Mouse (Mus musculus) midbrain, embryonic 13.5 days (tissue): Measurements from ENCODE around the gene Ttc39b. TPM values are rescaled to one million over a fixed set of nuclear protein-coding genes. Genes with fewer than 3 reads are reported as not detected.

Source experiments
- ATAC-seq: fragments of 200-750 bp; cut with Nextera tagmentation; 2 replicates; pipeline ENCODE4 v1.8.0; 2017; ENCODE audit warnings: mild to moderate bottlenecking, moderate TSS enrichment, moderate library complexity
- H3K27ac ChIP-seq: fragments of 300-500 bp; sonication (generic); 2 replicates; pipeline ENCODE4 v1.5.1; 2015; ENCODE audit warnings: inconsistent platforms, mild to moderate bottlenecking, moderate library complexity
- H3K27me3 ChIP-seq: fragments of 300-500 bp; sonication (generic); 2 replicates; pipeline ENCODE4 v1.6.1; 2015; ENCODE audit warnings: mild to moderate bottlenecking, inconsistent platforms
- H3K36me3 ChIP-seq: fragments of 300-500 bp; sonication (generic); 2 replicates; pipeline ENCODE4 v1.6.1; 2015; ENCODE audit warnings: mild to moderate bottlenecking, inconsistent platforms
- H3K4me1 ChIP-seq: fragments of 300-500 bp; sonication (generic); replicated peaks from 2 replicates; pipeline ENCODE4 v1.6.1; 2015; ENCODE audit warnings: inconsistent platforms
- H3K4me2 ChIP-seq: fragments of 300-500 bp; sonication (generic); replicated peaks from 2 replicates; pipeline ENCODE4 v1.6.1; 2015; ENCODE audit warnings: moderate library complexity, mild to moderate bottlenecking, inconsistent platforms
- H3K4me3 ChIP-seq: fragments of 300-500 bp; sonication (generic); replicated peaks from 2 replicates; pipeline ENCODE4 v1.5.1; 2015; ENCODE audit warnings: mild to moderate bottlenecking, inconsistent platforms
- H3K9ac ChIP-seq: fragments of 300-500 bp; sonication (generic); replicated peaks from 2 replicates; pipeline ENCODE4 v1.6.1; 2015; ENCODE audit warnings: mild to moderate bottlenecking, inconsistent platforms
- H3K9me3 ChIP-seq: fragments of 300-500 bp; sonication (generic); 2 replicates; pipeline ENCODE4 v1.6.1; 2016; ENCODE audit warnings: mild to moderate bottlenecking, inconsistent platforms
- WGBS: fragments of 180-500 bp; shearing (Covaris S2); methylation state at CpG from one replicate; pipeline ENCODE4 v1.1.7; 2015; 5-methylcytosine and 5-hydroxymethylcytosine counted together
- polyA plus RNA-seq: library from polyadenylated mRNA; unstranded; fragments of >200 nt; fragmentation: Nextera tagmentation; extraction: Ambion mirVana; gene quantifications from 2 replicates; pipeline ENCODE4 v1.2.1, GENCODE M21; 2015

The Ttc39b gene
- polyA plus RNA-seq, 1 experiment from 2014 or later, result 3.7 TPM

- H3K4me2 ChIP-seq, result no peak overlapping the region
- no peak for ATAC-seq
- no peak overlapping the region for H3K27ac ChIP-seq
- H3K9ac ChIP-seq, result no peak overlapping the region
- H3K36me3 ChIP-seq, result no peaks in the 10 kb centered on the region
- no peaks in the 10 kb centered on the region for H3K9me3 ChIP-seq
- no peaks in the 10 kb centered on the region for H3K27me3 ChIP-seq
- no peak overlapping the region for H3K4me3 ChIP-seq
- 92% methylated on average over 5 of the region's 5 CpGs for WGBS
- 0 out of 2 replicates have a peak, but pooled peaks cover 4% of the 10 kb centered on the region for H3K4me1 ChIP-seq
Observed at GRCm38 (mm10) chr4:83217128-83217527, 106.9 kb downstream of the Ttc39b start.

DNA sequence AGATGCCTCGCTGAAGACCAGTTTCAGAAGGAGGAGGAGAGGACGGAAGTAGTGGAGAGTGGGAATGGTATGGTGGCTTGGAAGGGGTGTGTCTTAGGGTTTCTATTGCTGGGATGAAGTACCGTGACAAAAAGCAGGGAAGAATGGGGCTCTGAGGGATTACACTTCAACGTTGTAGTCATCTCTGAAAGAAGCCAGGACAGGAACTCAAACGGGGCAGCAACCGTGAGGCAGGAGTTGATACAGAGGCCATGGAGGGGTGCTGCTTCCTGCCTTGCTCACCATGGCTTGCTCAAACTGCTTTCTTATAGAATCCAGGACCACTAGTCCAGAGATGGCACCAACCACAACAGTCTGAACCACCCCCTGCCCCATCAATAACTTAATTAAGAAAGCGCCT is 107.7 kb downstream of the Ttc39b start:
- Histone ChIP-seq H3K4me2 (no peak overlapping the region), H3K4me3 (no peak overlapping the region), H3K27ac (no peak overlapping the region), H3K27me3 (no peaks in the 10 kb centered on the region), H3K36me3 (no peaks in the 10 kb centered on the region), H3K9ac (no peak overlapping the region), H3K9me3 (no peaks in the 10 kb centered on the region), H3K4me1 (0 out of 2 replicates have a peak, but pooled peaks cover 4% of the 10 kb centered on the region)
- no peak for ATAC-seq
- WGBS, result 71% methylated on average over 7 of the region's 7 CpGs

- no peak for ATAC-seq
- Histone ChIP-seq H3K4me3 (no peak overlapping the region), H3K4me2 (no peak overlapping the region), H3K27ac (no peak overlapping the region), H3K9ac (no peak overlapping the region), H3K9me3 (no peaks in the 10 kb centered on the region), H3K27me3 (no peaks in the 10 kb centered on the region), H3K4me1 (0 out of 2 replicates have a peak, but pooled peaks cover 4% of the 10 kb centered on the region), H3K36me3 (no peaks in the 10 kb centered on the region)
- WGBS, result 94% methylated on average over 1 of the region's 1 CpGs
Observed at GRCm38 (mm10) chr4:83215776-83216175, 108.3 kb downstream of the Ttc39b start.

DNA sequence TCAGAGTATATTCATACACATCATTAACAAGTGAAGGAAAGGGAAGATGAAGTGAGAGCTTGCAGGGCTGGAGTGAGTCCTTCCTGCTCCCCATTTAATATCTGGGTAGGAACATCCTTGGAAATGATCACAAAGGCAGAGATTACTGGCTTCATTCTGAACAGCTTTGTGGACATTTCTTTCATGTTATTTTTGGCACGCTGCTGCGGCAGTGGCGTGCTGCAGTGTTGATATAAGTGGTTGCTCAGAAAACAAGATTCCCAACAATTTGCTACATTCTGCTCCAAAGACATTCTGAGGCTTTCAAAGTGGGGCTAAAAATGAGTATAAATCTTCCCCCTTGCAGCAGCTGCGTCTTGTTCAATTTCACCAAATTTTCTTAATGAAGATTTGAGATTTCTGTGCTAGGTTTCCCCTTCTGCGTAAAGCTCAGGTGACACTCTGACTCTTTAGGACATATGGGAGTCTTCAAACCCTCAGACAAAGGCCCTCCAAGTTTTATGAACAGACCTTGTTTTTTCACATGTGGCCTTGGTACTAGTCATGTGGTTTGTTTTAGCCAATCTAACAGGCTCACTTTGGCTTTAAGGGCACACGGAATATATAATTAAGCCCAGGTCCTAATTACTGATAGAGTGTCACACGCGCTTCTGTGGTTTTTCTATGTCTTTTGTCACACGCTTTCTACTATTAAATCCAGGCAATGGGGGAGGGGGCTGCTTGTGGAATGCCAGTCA is 109.1 kb downstream of the Ttc39b start:
- Histone ChIP-seq H3K4me1 (0 out of 2 replicates have a peak, but pooled peaks cover 4% of the 10 kb centered on the region), H3K27ac (no peak overlapping the region), H3K27me3 (no peaks in the 10 kb centered on the region), H3K36me3 (no peaks in the 10 kb centered on the region), H3K9me3 (no peaks in the 10 kb centered on the region), H3K4me3 (no peak overlapping the region), H3K4me2 (no peak overlapping the region), H3K9ac (no peak overlapping the region)
- 70% methylated on average over 9 of the region's 9 CpGs for WGBS
- no peak for ATAC-seq

GRCm38 (mm10) chr4:83213752-83214151 is 110.3 kb downstream of the Ttc39b start:
- Histone ChIP-seq H3K9ac (no peak overlapping the region), H3K4me1 (0 out of 2 replicates have a peak, but pooled peaks cover 4% of the 10 kb centered on the region), H3K4me3 (no peak overlapping the region), H3K27me3 (no peaks in the 10 kb centered on the region), H3K36me3 (no peaks in the 10 kb centered on the region), H3K4me2 (no peak overlapping the region), H3K9me3 (no peaks in the 10 kb centered on the region), H3K27ac (no peak overlapping the region)
- ATAC-seq, result no peak
- 93% methylated on average over 6 of the region's 6 CpGs for WGBS

GRCm38 (mm10) chr4:83211709-83212108 is 112.3 kb downstream of the Ttc39b start:
- Histone ChIP-seq H3K9me3 (no peaks in the 10 kb centered on the region), H3K4me1 (peaks cover 15% of the 10 kb centered on the region), H3K27me3 (no peaks in the 10 kb centered on the region), H3K36me3 (no peaks in the 10 kb centered on the region), H3K9ac (no peak overlapping the region), H3K4me3 (no peak overlapping the region), H3K4me2 (no peak overlapping the region), H3K27ac (no peak overlapping the region)
- 78% methylated on average over 12 of the region's 12 CpGs for WGBS
- no peak for ATAC-seq

GRCm38 (mm10) chr4:83210437-83210836 is 113.6 kb downstream of the Ttc39b start:
- Histone ChIP-seq H3K4me3 (no peak overlapping the region), H3K4me1 (peaks cover 20% of the 10 kb centered on the region), H3K9me3 (no peaks in the 10 kb centered on the region), H3K9ac (no peak overlapping the region), H3K27me3 (no peaks in the 10 kb centered on the region), H3K27ac (no peak overlapping the region), H3K4me2 (no peak overlapping the region), H3K36me3 (no peaks in the 10 kb centered on the region)
- ATAC-seq, result no peak
- WGBS, result 89% methylated on average over 6 of the region's 6 CpGs

GRCm38 (mm10) chr4:83206803-83207586 is 117.1 kb downstream of the Ttc39b start:
- no peak overlapping the region for H3K4me2 ChIP-seq
- no peaks in the 10 kb centered on the region for H3K36me3 ChIP-seq
- no peak overlapping the region for H3K9ac ChIP-seq
- 45% methylated on average over 10 of the region's 10 CpGs for WGBS
- H3K27me3 ChIP-seq, result no peaks in the 10 kb centered on the region
- H3K4me3 ChIP-seq, result no peak overlapping the region
- no peaks in the 10 kb centered on the region for H3K9me3 ChIP-seq
- H3K27ac ChIP-seq, result peak overlapping the region; percentile 59
- peaks cover 17% of the 10 kb centered on the region for H3K4me1 ChIP-seq
- peak; percentile 79 for ATAC-seq

DNA sequence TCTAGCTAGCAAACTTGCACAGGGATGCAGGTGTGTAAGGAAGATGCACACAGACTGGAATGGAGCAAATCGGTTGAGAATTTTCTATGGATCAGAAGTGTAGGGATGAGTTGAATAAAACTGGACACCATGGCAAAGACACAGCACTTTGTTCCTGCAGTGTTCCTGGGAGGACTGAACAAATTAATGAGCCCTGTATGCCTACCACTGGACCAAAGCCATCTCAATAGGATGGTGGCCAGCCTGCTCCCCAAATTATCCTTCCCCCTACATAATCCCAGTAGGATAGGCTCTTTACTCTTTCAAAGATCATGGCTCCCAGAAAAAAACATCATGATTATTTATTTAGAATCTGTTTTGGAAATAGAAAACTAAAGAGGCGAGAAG is 117.6 kb downstream of the Ttc39b start:
- Histone ChIP-seq H3K9me3 (no peaks in the 10 kb centered on the region), H3K36me3 (no peaks in the 10 kb centered on the region), H3K4me3 (no peak overlapping the region), H3K4me1 (peaks cover 17% of the 10 kb centered on the region), H3K27ac (peak overlapping the region; percentile 56), H3K4me2 (no peak overlapping the region), H3K9ac (no peak overlapping the region), H3K27me3 (no peaks in the 10 kb centered on the region)
- WGBS, result 71% methylated on average over 2 of the region's 2 CpGs
- ATAC-seq, result no peak

DNA sequence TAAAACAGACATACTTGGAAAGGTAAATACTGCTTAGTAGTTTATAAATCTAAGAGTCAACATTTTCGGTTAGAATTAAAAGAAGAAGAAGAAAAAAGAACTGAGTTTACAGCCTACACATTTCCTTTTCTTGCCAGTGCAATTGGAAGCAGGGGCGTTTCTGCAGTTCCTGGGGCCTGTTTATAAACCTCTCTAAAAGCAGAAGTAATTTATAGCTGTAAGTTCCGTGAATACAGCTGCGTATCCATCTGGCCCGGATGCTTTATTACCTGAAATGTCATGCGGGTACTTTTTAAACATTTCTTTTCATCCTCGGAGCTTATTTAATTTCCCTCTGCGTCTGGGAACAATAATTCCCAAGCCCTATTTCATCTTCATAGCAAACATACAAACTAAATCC is 124.7 kb downstream of the Ttc39b start:
- ATAC-seq, result no peak
- Histone ChIP-seq H3K4me3 (no peak overlapping the region), H3K9ac (no peak overlapping the region), H3K4me1 (no peaks in the 10 kb centered on the region), H3K9me3 (no peaks in the 10 kb centered on the region), H3K36me3 (no peaks in the 10 kb centered on the region), H3K27me3 (no peaks in the 10 kb centered on the region), H3K27ac (no peak overlapping the region), H3K4me2 (no peak overlapping the region)
- whole genome bisulfite sequencing, result 77% methylated on average over 8 of the region's 8 CpGs

DNA sequence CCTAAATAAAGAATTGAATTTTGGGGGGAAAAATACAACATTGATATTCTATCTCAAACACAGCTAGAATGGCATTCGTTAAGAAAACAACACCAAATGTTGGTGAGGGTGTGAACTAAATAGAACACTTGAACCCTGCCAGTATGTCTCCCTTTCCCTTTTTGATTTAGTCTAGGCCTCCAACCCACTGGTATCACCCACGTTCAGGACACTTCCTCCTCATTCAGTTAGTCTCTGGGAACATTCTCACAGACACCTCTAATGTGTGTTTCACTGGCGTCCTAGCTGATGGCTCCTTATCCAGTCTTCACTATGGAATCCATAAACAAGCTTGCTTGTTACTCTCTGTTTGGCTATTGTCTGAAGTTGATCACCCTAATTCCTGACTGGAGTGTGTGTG is 125.9 kb downstream of the Ttc39b start:
- WGBS, result 89% methylated on average over 3 of the region's 3 CpGs
- H3K9me3 ChIP-seq, result no peaks in the 10 kb centered on the region
- H3K9ac ChIP-seq, result no peak overlapping the region
- no peaks in the 10 kb centered on the region for H3K4me1 ChIP-seq
- no peak overlapping the region for H3K4me2 ChIP-seq
- no peaks in the 10 kb centered on the region for H3K27me3 ChIP-seq
- no peaks in the 10 kb centered on the region for H3K36me3 ChIP-seq
- no peak overlapping the region for H3K27ac ChIP-seq
- no peak for ATAC-seq
- H3K4me3 ChIP-seq, result no peak overlapping the region

GRCm38 (mm10) chr4:83189736-83190135 is 134.3 kb downstream of the Ttc39b start:
- Histone ChIP-seq H3K36me3 (no peaks in the 10 kb centered on the region), H3K4me3 (no peak overlapping the region), H3K27me3 (no peaks in the 10 kb centered on the region), H3K9me3 (no peaks in the 10 kb centered on the region), H3K4me1 (no peaks in the 10 kb centered on the region), H3K4me2 (no peak overlapping the region), H3K27ac (no peak overlapping the region), H3K9ac (no peak overlapping the region)
- ATAC-seq, result no peak
- WGBS, result 94% methylated on average over 2 of the region's 2 CpGs
